Mouse (Mus musculus): ENCODE results near the gene Btbd9. TPM values are rescaled to one million over a fixed set of nuclear protein-coding genes. Genes with fewer than 3 reads are reported as not detected.

The Btbd9 gene
- polyA plus RNA-seq, 1 experiment from 2014 or later, result 38.3 TPM

DNA sequence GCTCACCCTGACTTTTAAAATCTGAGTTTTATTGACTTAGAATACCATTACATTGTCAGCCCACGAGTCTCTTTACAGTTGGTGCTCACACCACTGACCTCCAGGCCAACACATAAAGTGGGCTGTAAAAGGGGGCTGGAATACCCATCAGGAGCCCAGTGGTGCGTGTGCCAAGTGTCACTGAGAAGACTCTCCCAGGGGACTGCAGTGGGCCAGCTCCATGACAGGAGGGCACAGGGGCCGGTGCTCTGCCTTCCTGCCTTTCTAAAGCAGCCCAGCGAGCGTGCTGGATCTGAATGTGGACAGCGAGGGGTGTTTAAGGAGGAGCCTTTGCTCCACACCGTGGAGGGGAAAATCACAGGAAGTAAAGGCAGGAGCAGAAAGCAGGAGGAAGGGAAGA lies 322.4 kb downstream of the Btbd9 start:
- no peak overlapping the region for H3K4me3 ChIP-seq
- H3K27ac ChIP-seq, result peak overlapping the region; percentile 7; the same call in 1 of the 2 replicates
- WGBS, result 49% methylated on average over 7 of the region's 7 CpGs
- H3K27me3 ChIP-seq, result no peaks in the 10 kb centered on the region
- no peaks in the 10 kb centered on the region for H3K36me3 ChIP-seq
- H3K4me1 ChIP-seq (replicated peaks), result peaks cover 60% of the 10 kb centered on the region
- no peaks in the 10 kb centered on the region for H3K9me3 ChIP-seq (replicated peaks)
- H3K9ac ChIP-seq, result no peak overlapping the region
- ATAC-seq (replicated peaks; ENCODE audit: insufficient number of reproducible peaks, insufficient read depth, low FRiP score, low read depth), result no peak
- H3K4me2 ChIP-seq, result no peak overlapping the region

GRCm38 (mm10) chr17:30253028-30253427 lies 323.3 kb downstream of the Btbd9 start:
- no peak overlapping the region for H3K9ac ChIP-seq
- H3K9me3 ChIP-seq (replicated peaks), result no peaks in the 10 kb centered on the region
- H3K4me2 ChIP-seq, result no peak overlapping the region
- H3K36me3 ChIP-seq, result no peaks in the 10 kb centered on the region
- no peak for ATAC-seq (replicated peaks; ENCODE audit: insufficient number of reproducible peaks, insufficient read depth, low FRiP score, low read depth)
- H3K4me1 ChIP-seq (replicated peaks), result peaks cover 54% of the 10 kb centered on the region
- no peak overlapping the region for H3K27ac ChIP-seq
- no peak overlapping the region for H3K4me3 ChIP-seq
- 91% methylated on average over 5 of the region's 5 CpGs for WGBS
- no peaks in the 10 kb centered on the region for H3K27me3 ChIP-seq

DNA sequence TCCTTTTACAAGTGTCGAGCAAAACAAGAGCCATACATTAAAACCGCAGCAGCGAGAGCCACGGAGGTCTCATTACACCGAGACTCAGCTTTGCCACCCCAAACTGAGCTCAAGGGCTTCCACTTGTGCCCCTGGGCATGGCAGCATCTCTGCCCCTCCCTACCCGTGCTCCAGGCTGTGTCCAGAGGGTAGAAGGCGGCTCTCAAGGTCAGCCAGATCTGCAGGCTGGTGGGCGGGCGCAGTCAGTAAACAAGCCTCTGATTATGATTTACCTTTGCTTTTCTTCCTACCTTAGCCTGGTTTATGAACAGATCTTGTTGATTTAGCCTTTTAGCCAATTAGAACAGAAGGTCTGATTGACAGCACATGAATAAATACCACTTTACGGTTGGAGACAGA lies 331.0 kb downstream of the Btbd9 start:
- H3K4me1 ChIP-seq (replicated peaks), result peaks cover 63% of the 10 kb centered on the region
- H3K27ac ChIP-seq, result peak overlapping the region; percentile 77
- no peaks in the 10 kb centered on the region for H3K36me3 ChIP-seq
- no peaks in the 10 kb centered on the region for H3K27me3 ChIP-seq
- H3K4me3 ChIP-seq, result no peak overlapping the region
- H3K4me2 ChIP-seq, result no peak overlapping the region
- 64% methylated on average over 10 of the region's 10 CpGs for WGBS
- H3K9ac ChIP-seq, result no peak overlapping the region
- 0 out of 2 replicates have a peak, but pooled peaks have one; percentile 43 for ATAC-seq (replicated peaks; ENCODE audit: insufficient number of reproducible peaks, insufficient read depth, low FRiP score, low read depth)
- H3K9me3 ChIP-seq (replicated peaks), result no peaks in the 10 kb centered on the region

- Histone ChIP-seq H3K27ac (peak overlapping the region; percentile 77), H3K9me3 (replicated peaks) (no peaks in the 10 kb centered on the region), H3K4me2 (peak overlapping the region; percentile 19; the same call in 1 of the 2 replicates), H3K9ac (no peak overlapping the region; the same call in 1 of the 2 replicates), H3K4me3 (no peak overlapping the region), H3K4me1 (replicated peaks) (peaks cover 64% of the 10 kb centered on the region), H3K36me3 (no peaks in the 10 kb centered on the region), H3K27me3 (no peaks in the 10 kb centered on the region)
- WGBS, result 40% methylated on average over 14 of the region's 14 CpGs
- peak; percentile 68 for ATAC-seq (replicated peaks; ENCODE audit: insufficient number of reproducible peaks, insufficient read depth, low FRiP score, low read depth)
Observed at GRCm38 (mm10) chr17:30244651-30245307, 331.5 kb downstream of the Btbd9 start.

DNA sequence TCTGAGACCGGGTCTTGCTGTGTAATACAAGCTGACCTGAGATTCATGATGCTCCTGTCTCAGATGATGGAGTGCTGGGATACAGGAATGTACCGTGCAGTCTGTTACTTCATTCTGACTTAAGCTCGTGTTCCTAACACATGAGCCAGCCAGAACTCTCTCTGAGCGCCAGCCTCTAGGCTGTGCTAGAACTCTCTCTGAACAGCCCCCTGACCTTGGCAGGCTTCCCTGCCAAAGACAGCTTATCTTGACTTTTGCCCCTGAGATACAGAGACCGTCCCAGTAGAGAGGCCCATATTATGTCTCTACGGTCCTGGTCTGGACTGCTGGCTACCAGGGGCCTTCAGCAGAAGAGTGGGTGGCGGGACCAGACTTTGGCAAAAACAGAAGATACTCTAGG lies 332.7 kb downstream of the Btbd9 start:
- whole genome bisulfite sequencing, result 42% methylated on average over 7 of the region's 7 CpGs
- no peak overlapping the region for H3K4me2 ChIP-seq
- H3K27me3 ChIP-seq, result no peaks in the 10 kb centered on the region
- H3K9me3 ChIP-seq (replicated peaks), result no peaks in the 10 kb centered on the region
- ATAC-seq (replicated peaks; ENCODE audit: insufficient number of reproducible peaks, insufficient read depth, low FRiP score, low read depth), result peak; percentile 19; the same call in 1 of the 2 replicates
- peaks cover 76% of the 10 kb centered on the region for H3K4me1 ChIP-seq (replicated peaks)
- H3K36me3 ChIP-seq, result no peaks in the 10 kb centered on the region
- H3K4me3 ChIP-seq, result no peak overlapping the region
- no peak overlapping the region for H3K9ac ChIP-seq
- peak overlapping the region; percentile 77 for H3K27ac ChIP-seq

- H3K36me3 ChIP-seq, result no peaks in the 10 kb centered on the region
- no peaks in the 10 kb centered on the region for H3K9me3 ChIP-seq (replicated peaks)
- no peak for ATAC-seq (replicated peaks; ENCODE audit: insufficient number of reproducible peaks, insufficient read depth, low FRiP score, low read depth)
- H3K9ac ChIP-seq, result no peak overlapping the region
- H3K4me2 ChIP-seq, result no peak overlapping the region
- 92% methylated on average over 4 of the region's 4 CpGs for WGBS
- H3K4me1 ChIP-seq (replicated peaks), result peaks cover 77% of the 10 kb centered on the region
- no peak overlapping the region for H3K4me3 ChIP-seq
- H3K27me3 ChIP-seq, result no peaks in the 10 kb centered on the region
- no peak overlapping the region for H3K27ac ChIP-seq
Observed at GRCm38 (mm10) chr17:30242647-30243046, 333.6 kb downstream of the Btbd9 start.

DNA sequence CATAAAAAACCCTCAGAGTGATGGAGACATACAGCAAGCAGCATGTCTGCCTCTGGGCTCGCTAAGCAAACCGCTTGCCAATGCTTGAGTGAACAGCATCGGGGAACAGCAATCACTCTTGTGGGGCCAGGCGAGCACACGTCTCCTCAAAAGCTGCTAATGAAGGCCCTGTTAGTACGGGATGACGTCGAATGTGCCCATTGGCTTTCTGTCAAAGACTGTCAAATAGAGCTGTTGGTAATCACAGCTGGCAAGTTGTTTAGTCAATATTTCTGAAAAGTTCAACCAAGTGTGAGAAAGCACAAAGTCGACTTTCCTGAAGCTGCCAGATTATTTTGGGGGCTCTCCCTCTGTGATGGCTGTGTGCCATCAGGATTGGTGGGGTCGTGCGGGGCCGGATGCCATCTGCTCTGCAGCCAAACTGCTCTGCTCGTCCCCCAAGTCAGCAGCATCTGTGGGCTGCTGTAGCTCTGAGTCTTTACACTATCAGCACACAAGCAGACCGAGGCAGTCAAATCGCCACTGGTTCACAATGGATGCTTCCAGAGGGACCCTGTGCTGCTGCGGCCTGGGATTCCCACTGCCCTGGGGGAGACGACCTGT lies 334.5 kb downstream of the Btbd9 start:
- Histone ChIP-seq H3K9me3 (replicated peaks) (no peaks in the 10 kb centered on the region), H3K27me3 (no peaks in the 10 kb centered on the region), H3K4me3 (no peak overlapping the region), H3K4me1 (replicated peaks) (peaks cover 70% of the 10 kb centered on the region), H3K4me2 (no peak overlapping the region), H3K36me3 (no peaks in the 10 kb centered on the region), H3K9ac (no peak overlapping the region), H3K27ac (no peak overlapping the region)
- ATAC-seq (replicated peaks; ENCODE audit: insufficient number of reproducible peaks, insufficient read depth, low FRiP score, low read depth), result no peak
- WGBS, result 69% methylated on average over 17 of the region's 17 CpGs

DNA sequence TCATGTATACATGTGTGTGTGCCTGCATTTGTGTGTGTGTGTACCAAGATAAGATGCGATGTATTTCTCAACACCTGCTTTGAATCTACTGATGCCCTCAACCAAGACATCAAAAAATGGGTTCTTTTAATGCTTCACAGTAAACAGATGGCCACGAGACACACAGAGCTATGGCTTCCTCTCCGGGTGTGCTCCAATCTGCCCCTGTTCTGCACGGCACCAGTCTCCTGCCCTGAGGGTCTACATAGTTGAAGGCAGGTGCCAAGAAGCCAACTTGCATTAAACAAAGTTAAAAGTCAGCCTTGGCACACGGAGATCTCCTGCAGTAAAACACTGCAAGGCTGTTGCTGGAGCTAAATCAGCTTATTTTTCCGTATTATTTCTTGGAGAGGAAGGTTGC lies 335.2 kb downstream of the Btbd9 start:
- H3K4me1 ChIP-seq (replicated peaks), result peaks cover 62% of the 10 kb centered on the region
- no peak overlapping the region for H3K27ac ChIP-seq
- H3K36me3 ChIP-seq, result no peaks in the 10 kb centered on the region

DNA sequence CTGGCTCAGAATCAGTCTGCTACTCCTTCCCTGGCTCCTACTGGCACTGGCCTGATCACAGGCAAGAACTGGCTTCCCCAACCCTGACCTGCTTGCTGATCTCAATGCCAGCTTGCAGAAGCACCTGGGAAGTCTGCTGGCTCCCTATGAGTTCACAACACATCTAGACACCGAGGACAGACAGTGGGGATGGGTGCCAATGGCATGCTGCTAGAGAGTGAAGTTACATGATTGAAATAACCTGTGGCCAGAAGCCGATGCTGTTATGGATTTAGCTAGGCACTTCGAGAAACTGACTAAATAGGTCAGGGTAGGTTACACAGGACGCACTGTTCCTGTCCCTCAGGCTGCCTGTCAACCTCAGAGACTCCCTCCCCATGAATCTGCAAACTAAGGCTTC lies 335.6 kb downstream of the Btbd9 start:
- Histone ChIP-seq H3K27me3 (no peaks in the 10 kb centered on the region), H3K36me3 (no peaks in the 10 kb centered on the region), H3K4me3 (no peak overlapping the region), H3K27ac (no peak overlapping the region), H3K4me1 (replicated peaks) (peaks cover 61% of the 10 kb centered on the region), H3K4me2 (no peak overlapping the region), H3K9me3 (replicated peaks) (no peaks in the 10 kb centered on the region), H3K9ac (no peak overlapping the region)
- WGBS, result 69% methylated on average over 4 of the region's 4 CpGs
- ATAC-seq (replicated peaks; ENCODE audit: insufficient number of reproducible peaks, insufficient read depth, low FRiP score, low read depth), result no peak

More for the DNA sequence above, 335.2 kb downstream of the Btbd9 start:
- no peak for ATAC-seq (replicated peaks; ENCODE audit: insufficient number of reproducible peaks, insufficient read depth, low FRiP score, low read depth)
- H3K9me3 ChIP-seq (replicated peaks), result no peaks in the 10 kb centered on the region
- no peaks in the 10 kb centered on the region for H3K27me3 ChIP-seq
- WGBS, result 83% methylated on average over 6 of the region's 6 CpGs
- no peak overlapping the region for H3K9ac ChIP-seq
- H3K4me2 ChIP-seq, result no peak overlapping the region
- H3K4me3 ChIP-seq, result no peak overlapping the region

DNA sequence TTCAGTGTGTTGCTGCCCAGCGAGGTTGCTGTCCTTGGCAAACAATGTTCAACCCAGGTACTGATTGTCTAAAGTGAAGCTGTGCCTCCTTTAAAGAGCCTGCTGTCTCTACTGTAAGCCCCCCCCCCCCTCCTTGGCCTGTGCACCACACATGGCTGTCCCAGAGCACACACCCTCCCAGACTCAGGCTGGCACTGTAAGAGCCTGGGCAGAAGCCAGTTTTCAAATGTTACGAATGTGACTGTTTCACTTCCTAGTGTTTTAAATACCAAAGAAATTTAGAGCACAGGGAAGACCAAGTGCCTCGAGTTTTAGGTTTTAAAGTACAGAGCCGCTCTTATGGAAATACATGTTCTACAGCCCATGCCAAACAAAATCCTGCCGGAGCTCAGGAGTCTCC lies 336.8 kb downstream of the Btbd9 start:
- no peaks in the 10 kb centered on the region for H3K9me3 ChIP-seq (replicated peaks)

DNA sequence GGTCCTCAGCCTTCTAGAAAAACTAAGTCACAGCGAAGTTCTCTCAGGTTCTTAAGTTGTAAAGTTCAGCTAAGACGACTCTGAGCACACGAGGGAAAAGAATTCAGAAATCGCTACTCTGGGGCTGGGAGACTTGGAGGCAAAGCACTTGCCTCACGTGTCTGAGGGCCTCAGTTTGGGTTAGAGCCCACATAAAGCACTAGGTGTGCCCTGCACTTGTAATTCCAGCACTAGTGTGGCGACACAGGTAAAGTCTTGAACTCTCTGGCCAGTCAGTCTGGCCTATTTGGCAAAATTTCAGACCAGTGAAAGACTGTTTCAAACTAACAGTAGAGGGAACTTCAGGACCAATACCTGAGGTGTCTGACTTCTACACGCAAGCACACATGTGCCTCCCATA lies 338.7 kb downstream of the Btbd9 start:
- Histone ChIP-seq H3K4me3 (no peak overlapping the region), H3K27me3 (no peaks in the 10 kb centered on the region), H3K9ac (no peak overlapping the region), H3K36me3 (no peaks in the 10 kb centered on the region), H3K4me2 (no peak overlapping the region), H3K4me1 (replicated peaks) (peaks cover 42% of the 10 kb centered on the region), H3K27ac (no peak overlapping the region), H3K9me3 (replicated peaks) (no peaks in the 10 kb centered on the region)
- no peak for ATAC-seq (replicated peaks; ENCODE audit: insufficient number of reproducible peaks, insufficient read depth, low FRiP score, low read depth)
- WGBS, result 87% methylated on average over 7 of the region's 7 CpGs

More for the DNA sequence above, 336.8 kb downstream of the Btbd9 start:
- WGBS, result 63% methylated on average over 5 of the region's 5 CpGs
- H3K4me1 ChIP-seq (replicated peaks), result peaks cover 58% of the 10 kb centered on the region
- no peaks in the 10 kb centered on the region for H3K27me3 ChIP-seq
- H3K4me2 ChIP-seq, result no peak overlapping the region
- H3K36me3 ChIP-seq, result no peaks in the 10 kb centered on the region
- peak overlapping the region; percentile 32; the same call in 1 of the 2 replicates for H3K27ac ChIP-seq
- H3K9ac ChIP-seq, result no peak overlapping the region
- no peak for ATAC-seq (replicated peaks; ENCODE audit: insufficient number of reproducible peaks, insufficient read depth, low FRiP score, low read depth)
- H3K4me3 ChIP-seq, result no peak overlapping the region

GRCm38 (mm10) chr17:30236611-30237010 lies 339.7 kb downstream of the Btbd9 start:
- Histone ChIP-seq H3K4me3 (no peak overlapping the region), H3K9me3 (replicated peaks) (no peaks in the 10 kb centered on the region), H3K27me3 (no peaks in the 10 kb centered on the region), H3K27ac (no peak overlapping the region), H3K4me1 (replicated peaks) (peaks cover 36% of the 10 kb centered on the region), H3K9ac (no peak overlapping the region), H3K4me2 (no peak overlapping the region), H3K36me3 (no peaks in the 10 kb centered on the region)
- ATAC-seq (replicated peaks; ENCODE audit: insufficient number of reproducible peaks, insufficient read depth, low FRiP score, low read depth), result no peak
- 71% methylated on average over 6 of the region's 6 CpGs for WGBS
